Mouse (Mus musculus): Measurements from ENCODE around the gene Cldn14. TPM values are rescaled to one million over a fixed set of nuclear protein-coding genes. Genes with fewer than 3 reads are reported as not detected.

Gene Cldn14
- polyA plus RNA-seq, 1 experiment from 2014 or later = not detected

Other genes with a start within 250 kb of the Cldn14 start
- 38.2 and 39.7 TPM in 2 replicates for gene Morc3, start 176.7 kb downstream of the Cldn14 start, polyA plus RNA-seq (2015; fragmentation: Nextera tagmentation; extraction: Ambion mirVana)
- gene Chaf1b, start 124.9 kb downstream of the Cldn14 start, polyA plus RNA-seq (2015; fragmentation: Nextera tagmentation; extraction: Ambion mirVana) = 36.0 and 40.4 TPM in 2 replicates
- 0.06 TPM in 1 of 2 replicates, not detected in the other for gene Sim2, start 76.1 kb upstream of the Cldn14 start, polyA plus RNA-seq (2015; fragmentation: Nextera tagmentation; extraction: Ambion mirVana)

All from forebrain, embryonic 16.5 days (tissue).